Mouse (Mus musculus) CH12.LX (cell line): ENCODE measurements around the gene Eif2b4. TPM values are rescaled to one million over a fixed set of nuclear protein-coding genes. Genes with fewer than 3 reads are reported as not detected.

Experiments
- DNase-seq: peaks from one replicate; pipeline ENCODE4 v3.0.0-alpha.2; 2013; ENCODE audit errors: extremely low read depth
- H3K27ac ChIP-seq: 2 replicates; pipeline ENCODE4 v1.5.1; 2012; ENCODE audit warnings: low read depth, mild to moderate bottlenecking, control low read depth, moderate library complexity; ENCODE audit not compliant: insufficient read depth
- H3K27me3 ChIP-seq: replicated peaks from 2 replicates; pipeline ENCODE3; 2012; ENCODE audit warnings: inconsistent platforms
- H3K36me3 ChIP-seq, 2 experiments: replicated peaks in 1 of 2; 2 replicates each; pipeline versions ENCODE3 to v1.6.1; 2012; ENCODE audit warnings: inconsistent platforms in 1 of 2, low read length in 1 of 2, mild to moderate bottlenecking in 1 of 2, mixed read lengths in 1 of 2, moderate library complexity in 1 of 2; ENCODE audit not compliant: control insufficient read depth in 1 of 2, insufficient read depth in 1 of 2
- H3K4me1 ChIP-seq, 2 experiments: 2 replicates each; pipeline ENCODE4 v1.6.1; 2012; ENCODE audit warnings: inconsistent platforms in 1 of 2, moderate library complexity in 1 of 2; ENCODE audit not compliant: insufficient read depth in 2 of 2, control insufficient read depth in 1 of 2
- H3K4me2 ChIP-seq: 2 replicates; pipeline ENCODE4 v1.6.1; 2012; ENCODE audit warnings: low read depth, mild to moderate bottlenecking, control low read depth; ENCODE audit not compliant: poor library complexity, insufficient read depth, severe bottlenecking
- H3K4me3 ChIP-seq, 3 experiments: fragments of 150-350 bp in 1 of 3; sonication (generic) in 1 of 3; replicated peaks in 1 of 3; 2 replicates each; pipeline versions ENCODE3 to v1.5.1; 2011 to 2012; ENCODE audit warnings: low read depth in 2 of 3, low read length in 2 of 3, mild to moderate bottlenecking in 2 of 3, moderate library complexity in 2 of 3, control low read depth in 1 of 3, improper control_type of control experiment in 1 of 3, inconsistent platforms in 1 of 3, mixed read lengths in 1 of 3; ENCODE audit not compliant: poor library complexity in 1 of 3
- H3K79me2 ChIP-seq: replicated peaks from 2 replicates; pipeline ENCODE4 v1.6.1; 2012; ENCODE audit warnings: mild to moderate bottlenecking, moderate library complexity; ENCODE audit not compliant: control insufficient read depth, poor library complexity, insufficient read depth, severe bottlenecking; ENCODE audit errors: extremely low read depth
- H3K9ac ChIP-seq: 2 replicates; pipeline ENCODE4 v1.6.1; 2012; ENCODE audit warnings: low read depth, mild to moderate bottlenecking, control low read depth, moderate library complexity; ENCODE audit not compliant: insufficient read depth
- H3K9me3 ChIP-seq: replicated peaks from 2 replicates; pipeline ENCODE3; 2012; ENCODE audit warnings: low read length, inconsistent platforms, mixed read lengths
- CHD1 ChIP-seq: IDR thresholded peaks from 2 replicates; pipeline ENCODE4 v1.6.1; 2012; ENCODE audit warnings: low read depth, low read length, improper control_type of control experiment, inconsistent platforms
- CTCF ChIP-seq, 2 experiments: IDR thresholded peaks in 1 of 2; conservative IDR thresholded peaks in 1 of 2; 2 replicates each; pipeline ENCODE4 v1.5.1; 2011 to 2012; ENCODE audit warnings: low read depth in 2 of 2, low read length in 2 of 2, improper control_type of control experiment in 1 of 2, inconsistent platforms in 1 of 2, mild to moderate bottlenecking in 1 of 2, moderate library complexity in 1 of 2
- E2F4 ChIP-seq: IDR thresholded peaks from 2 replicates; pipeline ENCODE4 v1.6.1; 2011; ENCODE audit warnings: low read depth, low read length, improper control_type of control experiment; ENCODE audit not compliant: insufficient replicate concordance
- ETS1 ChIP-seq: conservative IDR thresholded peaks from 2 replicates; pipeline ENCODE4 v1.6.1; 2012; ENCODE audit warnings: low read depth, mild to moderate bottlenecking, inconsistent platforms, low read length, improper control_type of control experiment, moderate library complexity
- MYC ChIP-seq: IDR thresholded peaks from 2 replicates; pipeline ENCODE4 v1.6.1; 2011; ENCODE audit warnings: low read depth, mild to moderate bottlenecking, improper control_type of control experiment, low read length
- NELFE ChIP-seq: IDR thresholded peaks from 2 replicates; pipeline ENCODE4 v1.6.1; 2011; ENCODE audit warnings: low read depth, low read length, improper control_type of control experiment
- NRF1 ChIP-seq: IDR thresholded peaks from 2 replicates; pipeline ENCODE4 v1.6.1; 2014; ENCODE audit warnings: low read depth, mild to moderate bottlenecking, inconsistent platforms, low read length, improper control_type of control experiment, moderate library complexity
- PAX5 ChIP-seq: IDR thresholded peaks from 2 replicates; pipeline ENCODE4 v1.6.1; 2012; ENCODE audit warnings: low read length, inconsistent platforms, mixed read lengths
- POLR2A ChIP-seq: IDR thresholded peaks from 2 replicates; pipeline ENCODE4 v1.6.1; 2011; ENCODE audit warnings: low read depth, mild to moderate bottlenecking, improper control_type of control experiment, low read length
- RAD21 ChIP-seq: IDR thresholded peaks from 2 replicates; pipeline ENCODE4 v1.6.1; 2011; ENCODE audit warnings: low read depth, mild to moderate bottlenecking, low read length, improper control_type of control experiment, moderate library complexity
- SMC3 ChIP-seq: IDR thresholded peaks from 2 replicates; pipeline ENCODE4 v1.6.1; 2011; ENCODE audit warnings: low read depth, low read length, improper control_type of control experiment
- TCF12 ChIP-seq: IDR thresholded peaks from 2 replicates; pipeline ENCODE4 v1.6.1; 2014; ENCODE audit warnings: low read depth, mild to moderate bottlenecking, inconsistent platforms, low read length, improper control_type of control experiment
- ZC3H11A ChIP-seq: IDR thresholded peaks from 2 replicates; pipeline ENCODE4 v1.6.1; 2012; ENCODE audit warnings: low read depth, mild to moderate bottlenecking, inconsistent platforms, low read length, improper control_type of control experiment
- dilution Hi-C: fragments of 300-500 bp; cut with MboI; formaldehyde crosslinking; loops from 2 replicates; pipeline ENCODE4 v1.14.3; 2020; ENCODE audit warnings: low sequenced_read_pairs; ENCODE audit not compliant: extremely low pct_unique_long_range_greater_than_20kb, extremely low pct_ligation_motif_present
- in situ Hi-C: fragments of 300-500 bp; cut with MboI; formaldehyde crosslinking; loops from 3 replicates; pipeline ENCODE4 v1.14.3; 2019; ENCODE audit warnings: low sequenced_read_pairs, low pct_ligation_motif_present, low pct_unique_long_range_greater_than_20kb, mixed read lengths
- polyA plus RNA-seq: library from polyadenylated mRNA; unstranded; fragments of >175 nt; gene quantifications from 2 replicates; pipeline ENCODE4 v1.2.1, GENCODE M21; 2012; ENCODE audit warnings: low read depth; ENCODE audit not compliant: insufficient read length
- total RNA-seq, 2 experiments: library from RNA; depleted of rRNA; stranded (reverse); fragments of 300-350 nt in 1 of 2; fragments of >200 nt in 1 of 2; gene quantifications; 2 replicates each; pipeline ENCODE4 v1.2.3; 2012 to 2014

The Eif2b4 gene
- total and polyA plus RNA-seq, 3 experiments, result 26.8 to 99.5 (median 56.8) TPM

GRCm38 (mm10) chr5:31192045-31192938, 938 bp downstream of the Eif2b4 start:
- H3K36me3 ChIP-seq, result peaks cover 56 to 68% of the 10 kb centered on the region in 2 experiments
- H3K4me3 ChIP-seq, result peak overlapping the region; percentile 55 to 96 (median 71)
- H3K4me1 ChIP-seq, result peaks cover 2 to 29% of the 10 kb centered on the region in 2 experiments; a peak in 3 of 4 replicates
- H3K9me3 ChIP-seq, result no peaks in the 10 kb centered on the region
- dilution Hi-C loops (no loop called here), in situ Hi-C loops (no loop called here)
- H3K27me3 ChIP-seq, result no peaks in the 10 kb centered on the region
- DNase-seq, result peak; percentile 28
- TF ChIP-seq POLR2A, result no peak
- peak; percentile 73; the same call in 1 of the 2 replicates for TF ChIP-seq CHD1
- peak overlapping the region; percentile 94 for H3K4me2 ChIP-seq
- peak overlapping the region; percentile 54; the same call in 1 of the 2 replicates for H3K27ac ChIP-seq
- H3K79me2 ChIP-seq, result peaks cover 27% of the 10 kb centered on the region
- peak overlapping the region; percentile 91 for H3K9ac ChIP-seq

GRCm38 (mm10) chr5:31190201-31190600, 3.0 kb downstream of the Eif2b4 start:
- H3K36me3 ChIP-seq, result peaks cover 42 to 55% of the 10 kb centered on the region in 2 experiments
- no peak for TF ChIP-seq TCF12
- TF ChIP-seq NRF1, result no peak
- TF ChIP-seq, all 38 proteins: peak for 0
- DNase-seq, result no peak
- Histone ChIP-seq H3K79me2 (peaks cover 27% of the 10 kb centered on the region), H3K4me3 (no peak overlapping the region), H3K27me3 (no peaks in the 10 kb centered on the region), H3K27ac (no peak overlapping the region), H3K9ac (no peak overlapping the region), H3K4me2 (no peak overlapping the region), H3K4me1 (peaks cover 2 to 25% of the 10 kb centered on the region in 2 experiments; a peak in 3 of 4 replicates), H3K9me3 (no peaks in the 10 kb centered on the region)
- dilution Hi-C loops, result no loop called here
- in situ Hi-C loops, result no loop called here

DNA sequence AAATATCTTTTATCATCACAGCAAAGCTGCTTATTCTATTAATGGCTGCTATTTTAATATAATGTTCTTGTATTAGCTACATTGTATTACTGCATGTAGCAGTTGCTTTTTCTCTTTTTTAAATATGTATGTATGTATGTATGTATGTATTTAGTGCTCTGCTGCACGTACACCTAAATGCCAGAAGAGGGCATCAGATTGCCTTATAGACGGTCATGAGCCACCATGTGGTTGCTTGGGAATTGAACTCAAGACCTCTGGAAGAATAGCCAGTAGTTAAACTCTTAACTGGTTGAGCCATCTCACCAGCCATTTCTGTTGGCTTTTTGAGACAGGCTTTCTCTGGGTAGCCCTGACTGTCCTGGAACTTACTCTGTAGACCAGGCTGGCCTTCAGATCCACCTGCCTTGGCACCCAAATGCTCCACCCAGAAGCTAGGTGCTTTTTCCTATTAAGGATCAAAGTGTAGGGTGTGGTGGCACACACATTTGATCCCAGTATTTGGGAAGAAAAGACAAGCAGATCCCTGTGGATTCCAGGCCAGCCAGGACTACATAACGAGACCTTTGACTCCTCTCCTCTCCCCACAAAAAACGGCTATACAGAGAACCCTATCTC, 4.9 kb downstream of the Eif2b4 start:
- peaks cover 39 to 46% of the 10 kb centered on the region in 2 experiments for H3K36me3 ChIP-seq
- H3K4me2 ChIP-seq, result no peak overlapping the region
- no peak overlapping the region for H3K4me3 ChIP-seq
- no peaks in the 10 kb centered on the region for H3K9me3 ChIP-seq
- in situ Hi-C loops, result no loop called here
- peak; percentile 52 for DNase-seq
- dilution Hi-C loops, result no loop called here
- no peak overlapping the region for H3K9ac ChIP-seq
- peaks cover 12% of the 10 kb centered on the region for H3K79me2 ChIP-seq
- no peaks in the 10 kb centered on the region for H3K27me3 ChIP-seq
- H3K4me1 ChIP-seq, result peaks cover 0 to 14% of the 10 kb centered on the region in 2 experiments; a peak in 2 of 4 replicates
- TF ChIP-seq SMC3 (peak; percentile 58), PAX5 (no peak), TCF12 (no peak), ETS1 (no peak), CTCF (conservative IDR thresholded peaks at IDR 0.05 in 1 of 2, IDR thresholded peaks at IDR 0.05 in 1 of 2; ENCODE audit: low read depth in 2 of 2, low read length in 2 of 2) (peak in 1 of 2 experiments; percentile 92; a peak in 3 of 4 replicates), NELFE (peak; percentile 25; the same call in 1 of the 2 replicates), RAD21 (peak; percentile 52), CHD1 (no peak), MYC (peak; percentile 90), E2F4 (no peak), ZC3H11A (no peak; the same call in 1 of the 2 replicates)
- no peak overlapping the region for H3K27ac ChIP-seq
